ENCODE assay signal across 8 mouse cellular contexts in genomic region chr8:61902521-61902920, GRCm38 (mm10). TPM values are rescaled to one million over a fixed set of nuclear protein-coding genes. Genes with fewer than 3 reads are reported as not detected.
A peak's percentile ranks its signal among the peaks of the same experiment; 100 is the strongest.
DNase-seq lines count a peak whose midpoint lies in the region; ATAC-seq and TF ChIP-seq lines count a peak whose summit lies in the region.

Palld (minus strand) TSS chr8:61902690.

- H3K4me2 ChIP-seq in embryonic facial prominence, embryonic 14.5 days (ENCODE audit: low read depth, low read length) = no peak within 1 kb of the TSS
- peak within 1 kb of the TSS; percentile 68 for H3K4me2 ChIP-seq in heart, embryonic 13.5 days
- no peak within 1 kb of the TSS for H3K4me2 ChIP-seq in midbrain, embryonic 11.5 days

- no peak for DNase-seq in kidney, adult 2 months
- no peak for DNase-seq in kidney, adult 8-10 months
- peak; percentile 46 for DNase-seq in embryonic facial prominence, embryonic 14.5 days (ENCODE audit: low spot score)
- DNase-seq in midbrain, embryonic 11.5 days (ENCODE audit: low spot score, missing footprints) = no peak
- DNase-seq in embryo, embryonic 11 days = no peak
- no peak for DNase-seq in layer of hippocampus, adult 11-12 months (ENCODE audit: low spot score)

- no peak for TF ChIP-seq CTCF in kidney, adult 2 months (conservative IDR thresholded peaks at IDR 0.05; ENCODE audit: insufficient read depth, insufficient read length, low read depth, low read length)

- 85% methylated on average over 5 of the region's 5 CpGs for WGBS in kidney, adult 2 months
- 62% methylated on average over 5 of the region's 5 CpGs for WGBS in embryonic facial prominence, embryonic 14.5 days
- WGBS in heart, embryonic 13.5 days = 34% methylated on average over 5 of the region's 5 CpGs
- WGBS in midbrain, embryonic 11.5 days = 92% methylated on average over 5 of the region's 5 CpGs

- H3K4me3 ChIP-seq in kidney, adult 2 months (ENCODE audit: insufficient read depth, low read depth, low read length) = no peak within 1 kb of the TSS
- H3K4me3 ChIP-seq in embryonic facial prominence, embryonic 14.5 days (ENCODE audit: low read depth, low read length) = no peak within 1 kb of the TSS
- H3K4me3 ChIP-seq in heart, embryonic 13.5 days = peak within 1 kb of the TSS; percentile 59
- H3K4me3 ChIP-seq in midbrain, embryonic 11.5 days (ENCODE audit: low read depth, low read length) = no peak within 1 kb of the TSS

- no peaks in the 10 kb centered on the region for H3K36me3 ChIP-seq in kidney, adult 2 months (ENCODE audit: control insufficient read depth, insufficient read depth, low read length)
- no peaks in the 10 kb centered on the region for H3K36me3 ChIP-seq in embryonic facial prominence, embryonic 14.5 days (ENCODE audit: control insufficient read depth, insufficient read depth, low read length)
- H3K36me3 ChIP-seq in heart, embryonic 13.5 days = peaks cover 17% of the 10 kb centered on the region
- H3K36me3 ChIP-seq in midbrain, embryonic 11.5 days (ENCODE audit: control insufficient read depth, insufficient read depth, low read length) = no peaks in the 10 kb centered on the region

- no peaks in the 10 kb centered on the region for H3K9me3 ChIP-seq in embryonic facial prominence, embryonic 14.5 days (ENCODE audit: control insufficient read depth, low read length)
- no peaks in the 10 kb centered on the region for H3K9me3 ChIP-seq in heart, embryonic 13.5 days
- H3K9me3 ChIP-seq in midbrain, embryonic 11.5 days (ENCODE audit: control insufficient read depth, low read length) = no peaks in the 10 kb centered on the region

- H3K27me3 ChIP-seq in kidney, adult 2 months (replicated peaks; ENCODE audit: control insufficient read depth, insufficient read depth, low read length) = no peaks in the 10 kb centered on the region
- no peaks in the 10 kb centered on the region for H3K27me3 ChIP-seq in embryonic facial prominence, embryonic 14.5 days (replicated peaks; ENCODE audit: control insufficient read depth, insufficient read depth, low read length)
- H3K27me3 ChIP-seq in heart, embryonic 13.5 days (replicated peaks) = no peaks in the 10 kb centered on the region
- no peaks in the 10 kb centered on the region for H3K27me3 ChIP-seq in midbrain, embryonic 11.5 days (ENCODE audit: control insufficient read depth, insufficient read depth, low read length)

- ATAC-seq in embryonic facial prominence, embryonic 14.5 days (ENCODE audit: low read depth) = no peak
- ATAC-seq in heart, embryonic 13.5 days (ENCODE audit: extremely low read depth, insufficient number of reproducible peaks, low FRiP score, low TSS enrichment) = peak; percentile 66; the same call in 1 of the 2 replicates
- no peak for ATAC-seq in midbrain, embryonic 11.5 days (ENCODE audit: low FRiP score)
- no peak for ATAC-seq in cerebellum, adult (ENCODE audit: insufficient number of reproducible peaks, low FRiP score, low TSS enrichment)

- H3K27ac ChIP-seq in kidney, adult 2 months (ENCODE audit: insufficient read depth, low read depth, low read length) = no peak within 1 kb of the TSS
- no peak within 1 kb of the TSS for H3K27ac ChIP-seq in embryonic facial prominence, embryonic 14.5 days (replicated peaks; ENCODE audit: low read depth, low read length)
- H3K27ac ChIP-seq in heart, embryonic 13.5 days (replicated peaks) = peak within 1 kb of the TSS; percentile 92
- H3K27ac ChIP-seq in midbrain, embryonic 11.5 days (ENCODE audit: low read depth, low read length) = no peak within 1 kb of the TSS

- TF ChIP-seq POLR2A in kidney, adult 2 months (IDR thresholded peaks at IDR 0.05; ENCODE audit: low read depth, low read length) = no peak

- no peaks in the 10 kb centered on the region for H3K4me1 ChIP-seq in kidney, adult 2 months (ENCODE audit: control insufficient read depth, insufficient read depth, low read length)
- no peaks in the 10 kb centered on the region for H3K4me1 ChIP-seq in embryonic facial prominence, embryonic 14.5 days (ENCODE audit: control insufficient read depth, insufficient read depth, low read length)
- H3K4me1 ChIP-seq in heart, embryonic 13.5 days = peaks cover 26% of the 10 kb centered on the region
- peaks cover 5% of the 10 kb centered on the region; the same call in 1 of the 2 replicates for H3K4me1 ChIP-seq in midbrain, embryonic 11.5 days (ENCODE audit: control insufficient read depth, insufficient read depth, low read length)

- H3K9ac ChIP-seq in embryonic facial prominence, embryonic 14.5 days (ENCODE audit: low read depth, low read length) = no peak within 1 kb of the TSS
- peak within 1 kb of the TSS; percentile 85 for H3K9ac ChIP-seq in heart, embryonic 13.5 days
- no peak within 1 kb of the TSS for H3K9ac ChIP-seq in midbrain, embryonic 11.5 days (ENCODE audit: low read length)

RNA-seq across cellular contexts. Expression of gene Palld, which starts in this region (rescaled TPM):
- polyA plus RNA-seq in kidney, adult 2 months (2012; rRNA removed) = 37.3 and 47.5 TPM in 2 replicates
- 95.5 and 96.3 TPM in 2 replicates for polyA plus RNA-seq in embryonic facial prominence, embryonic 14.5 days (2014; fragmentation: Nextera tagmentation; extraction: Ambion mirVana)
- 166 and 167 TPM in 2 replicates for polyA plus RNA-seq in heart, embryonic 13.5 days (2015; fragmentation: Nextera tagmentation; extraction: Ambion mirVana)
- polyA plus RNA-seq in midbrain, embryonic 11.5 days (2014; fragmentation: Nextera tagmentation; extraction: Ambion mirVana) = 38.5 and 40.4 TPM in 2 replicates
